Mouse (Mus musculus) lung, postnatal 4 days (tissue): ENCODE measurements around the gene Timm44.
A peak's percentile ranks its signal among the peaks of the same experiment; 100 is the strongest.

Source experiments
- DNase-seq, 2 experiments: peaks; one replicate each; pipeline ENCODE4 v3.0.0; 2021

Gene Timm44

DNA sequence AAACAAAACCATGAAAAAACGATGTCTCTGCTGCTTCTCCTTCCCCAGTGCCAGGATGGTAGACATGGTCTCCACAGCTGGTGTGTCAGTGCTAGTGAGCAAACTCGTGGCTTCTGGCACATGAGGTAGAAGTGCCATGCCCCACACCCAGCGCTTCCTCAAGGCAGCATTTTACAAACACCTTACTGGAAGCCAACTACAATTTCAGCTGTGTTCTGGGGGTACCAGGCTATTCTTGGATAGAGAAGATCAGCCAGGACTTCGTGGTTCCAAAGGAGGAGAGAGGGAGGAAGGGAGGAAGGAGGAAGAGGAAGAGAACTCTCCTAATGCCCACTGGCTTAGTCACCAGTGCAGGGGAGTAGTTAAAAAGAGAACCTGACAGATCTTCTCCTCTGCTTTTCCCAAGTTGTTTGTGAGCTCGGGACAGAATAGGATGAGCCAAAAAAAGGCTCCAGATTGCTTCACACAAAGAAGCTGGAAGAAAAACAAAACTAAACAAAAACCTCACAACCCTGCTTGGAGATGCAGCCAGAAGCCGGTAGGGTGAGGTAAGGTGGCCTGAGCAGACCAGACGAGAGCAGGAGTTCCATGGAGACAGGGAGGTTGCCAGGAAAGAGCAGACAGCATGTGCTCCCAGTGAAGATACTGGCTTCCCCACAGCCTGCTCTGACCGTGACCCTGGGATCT, 12.5 kb downstream of the Timm44 start:
- DNase-seq = no peak

DNA sequence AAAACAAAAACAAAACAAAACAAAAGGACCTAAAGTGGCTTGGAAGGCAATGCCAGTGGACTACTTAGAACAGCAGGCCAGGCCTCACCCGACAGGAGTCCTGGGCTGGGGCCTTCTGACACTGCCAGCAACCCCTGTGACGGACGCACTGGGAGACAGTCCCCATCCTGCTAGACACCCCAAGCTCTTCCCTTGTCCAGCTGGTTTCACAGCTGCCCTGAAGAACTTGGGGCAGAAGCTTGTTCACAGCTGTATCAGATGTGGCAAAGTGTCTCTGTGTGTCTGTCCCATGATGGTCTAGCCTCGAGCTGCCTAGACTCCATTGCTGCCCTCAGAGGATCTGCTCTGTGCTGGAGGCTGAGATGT, 15.9 kb downstream of the Timm44 start:
- no peak for DNase-seq

DNA sequence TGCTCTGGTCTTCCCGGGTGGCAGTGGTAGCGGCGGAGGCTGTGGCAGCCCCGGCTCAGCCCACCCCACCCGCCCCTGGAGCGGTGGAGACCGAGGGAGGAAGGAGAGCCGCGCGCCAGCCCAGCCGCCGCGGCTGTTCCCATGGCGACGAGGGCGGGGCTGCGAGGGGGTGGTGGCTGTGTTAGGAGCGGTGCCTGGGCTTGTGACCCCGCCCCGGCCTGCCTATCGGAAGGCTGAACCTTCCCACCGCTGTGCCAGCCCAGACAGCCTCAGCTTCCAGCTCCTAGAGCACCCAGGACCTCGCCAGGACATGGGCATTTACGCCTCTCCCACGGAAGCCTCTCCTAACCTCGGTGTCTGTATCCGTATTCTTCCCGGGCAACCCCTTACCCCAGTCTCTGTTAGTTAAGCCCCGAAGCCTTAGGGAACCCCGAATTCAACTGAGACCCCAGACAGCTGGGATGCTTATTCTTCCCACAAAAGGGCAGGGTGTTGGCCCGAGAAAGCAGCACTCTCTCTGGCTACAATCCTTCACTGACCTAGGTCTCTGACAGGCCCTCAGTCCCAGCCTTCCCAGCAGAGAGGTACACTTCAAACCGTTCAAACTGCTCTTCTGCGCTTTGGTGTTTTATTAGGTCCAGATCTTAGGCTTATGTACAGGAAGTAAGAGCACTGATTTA, 16.4 kb downstream of the Timm44 start, which contains the start of gene Ctxn1:
TSS of gene Ctxn1 (minus strand) at position 150 of the 680 bp plus-strand sequence.
- DNase-seq = peak; percentile 96 to 97

DNA sequence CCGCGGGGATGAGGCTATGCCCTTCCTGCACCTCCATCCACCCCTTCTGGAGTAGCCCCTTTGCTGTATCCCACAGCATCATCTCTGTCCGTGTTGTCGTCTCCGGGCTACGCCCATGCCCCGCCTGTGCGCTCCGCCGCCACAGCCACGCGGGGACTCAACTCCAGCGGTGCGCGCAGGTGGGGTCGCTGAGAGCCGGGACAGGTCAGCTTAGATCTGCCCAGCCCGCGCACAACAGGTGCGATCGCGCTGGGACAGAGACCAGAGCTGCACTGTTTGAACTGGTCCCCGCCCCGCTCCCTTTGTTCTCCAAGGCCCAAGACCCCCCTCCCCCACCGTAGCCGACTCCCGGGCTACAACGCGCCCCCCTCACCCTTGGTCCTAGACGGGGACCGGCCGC, 17.0 kb downstream of the Timm44 start:
- peak in 1 of 2 experiments; percentile 42 for DNase-seq

DNA sequence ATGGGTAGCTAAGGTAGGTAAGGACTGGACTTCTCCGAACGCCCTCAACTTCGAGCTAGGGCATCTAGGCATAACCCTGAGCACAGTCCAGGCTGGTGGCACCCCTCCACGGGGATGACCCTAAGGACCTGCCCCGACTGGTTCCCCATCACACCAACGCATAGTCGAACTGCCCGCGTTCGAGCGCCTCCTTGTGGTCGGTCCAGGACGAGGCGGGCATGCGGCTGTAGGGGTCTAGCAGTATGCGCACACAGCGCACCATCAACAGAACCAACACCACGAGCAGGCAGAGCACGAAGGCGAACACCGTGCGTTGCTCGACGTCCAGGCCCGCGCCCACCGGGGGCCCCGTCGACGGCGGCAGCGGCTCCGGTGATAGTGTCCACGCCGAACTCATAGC, 17.5 kb downstream of the Timm44 start:
- DNase-seq = peak; percentile 84 to 89

DNA sequence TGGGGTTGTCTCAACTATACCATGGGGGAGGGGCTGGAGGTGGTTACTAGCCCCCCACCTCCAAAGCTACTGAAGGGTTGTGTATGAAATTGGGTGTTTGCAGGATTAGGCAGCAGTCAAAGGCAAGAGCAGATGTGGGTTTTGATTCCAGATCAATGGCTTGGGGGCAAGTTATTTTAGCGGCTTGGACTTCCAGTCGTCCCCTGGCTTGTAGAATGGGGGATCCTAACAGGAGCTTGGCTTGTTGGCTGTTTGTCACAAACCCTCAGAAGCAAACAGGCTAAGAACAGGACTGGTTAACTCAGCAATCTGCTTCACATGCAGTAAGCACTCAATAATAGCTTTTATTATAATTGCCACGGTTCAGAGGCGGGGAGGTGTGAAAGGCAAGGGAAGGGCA, 18.4 kb downstream of the Timm44 start:
- no peak for DNase-seq

DNA sequence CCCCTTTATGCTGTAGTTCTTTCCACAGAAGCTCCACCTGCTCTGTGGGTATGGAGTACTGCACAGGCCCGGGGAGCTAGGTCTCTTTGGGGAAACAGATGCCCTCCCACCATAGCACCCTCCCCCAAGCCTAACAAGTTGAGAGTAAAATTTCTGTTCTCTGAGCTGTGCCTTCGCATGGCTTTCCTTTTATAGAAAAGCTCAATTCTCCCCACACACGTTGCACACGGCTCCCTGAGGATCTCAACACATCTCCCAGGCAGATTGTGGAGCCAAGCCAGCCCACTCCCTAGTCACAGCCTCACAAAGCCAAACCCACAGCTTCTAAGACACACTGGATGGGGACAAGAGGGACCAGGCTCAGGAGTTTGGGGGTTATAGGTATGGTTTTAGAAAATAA, 18.8 kb downstream of the Timm44 start:
- DNase-seq = peak in 1 of 2 experiments; percentile 15

DNA sequence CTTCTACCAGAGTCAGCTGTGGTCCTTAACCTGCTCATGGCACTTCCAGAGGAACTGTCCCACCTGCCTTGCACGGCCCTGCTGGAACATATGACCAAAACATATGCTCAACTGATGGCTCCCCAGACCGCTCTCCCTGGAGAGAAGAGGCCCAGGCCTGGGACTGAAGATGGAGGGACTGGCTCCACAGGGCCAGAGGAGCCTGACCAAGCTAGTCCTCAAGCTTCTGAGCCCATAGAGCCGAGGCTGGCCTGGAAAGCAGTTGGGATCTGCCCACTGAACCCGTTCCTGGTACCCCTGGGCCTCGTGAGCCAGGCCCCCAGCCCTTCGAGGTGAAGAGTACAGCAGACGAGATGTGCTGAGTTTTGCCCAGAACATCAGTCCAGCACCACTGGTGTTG, 20.2 kb downstream of the Timm44 start:
- DNase-seq = peak in 1 of 2 experiments; percentile 19

DNA sequence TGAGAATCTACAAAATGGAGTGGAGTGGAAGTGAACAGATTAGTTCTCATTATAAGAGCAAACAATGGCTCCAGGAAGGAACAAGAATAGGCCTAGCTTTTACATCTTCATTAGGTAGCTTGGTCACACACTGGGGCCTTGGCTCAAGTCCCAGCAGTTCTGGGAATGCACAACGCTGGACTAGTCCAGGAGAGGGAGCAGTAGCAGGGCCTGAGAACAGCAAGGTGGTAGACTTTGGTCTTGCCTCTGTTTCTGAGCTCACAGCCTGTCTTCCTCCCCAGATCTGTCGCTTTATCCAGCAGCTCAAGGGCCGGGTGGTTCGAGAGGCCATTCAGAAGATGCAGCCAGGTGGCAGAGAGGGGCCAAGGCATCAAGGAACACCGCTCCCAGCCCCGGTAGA, 21.7 kb downstream of the Timm44 start:
- peak; percentile 54 to 65 for DNase-seq

DNA sequence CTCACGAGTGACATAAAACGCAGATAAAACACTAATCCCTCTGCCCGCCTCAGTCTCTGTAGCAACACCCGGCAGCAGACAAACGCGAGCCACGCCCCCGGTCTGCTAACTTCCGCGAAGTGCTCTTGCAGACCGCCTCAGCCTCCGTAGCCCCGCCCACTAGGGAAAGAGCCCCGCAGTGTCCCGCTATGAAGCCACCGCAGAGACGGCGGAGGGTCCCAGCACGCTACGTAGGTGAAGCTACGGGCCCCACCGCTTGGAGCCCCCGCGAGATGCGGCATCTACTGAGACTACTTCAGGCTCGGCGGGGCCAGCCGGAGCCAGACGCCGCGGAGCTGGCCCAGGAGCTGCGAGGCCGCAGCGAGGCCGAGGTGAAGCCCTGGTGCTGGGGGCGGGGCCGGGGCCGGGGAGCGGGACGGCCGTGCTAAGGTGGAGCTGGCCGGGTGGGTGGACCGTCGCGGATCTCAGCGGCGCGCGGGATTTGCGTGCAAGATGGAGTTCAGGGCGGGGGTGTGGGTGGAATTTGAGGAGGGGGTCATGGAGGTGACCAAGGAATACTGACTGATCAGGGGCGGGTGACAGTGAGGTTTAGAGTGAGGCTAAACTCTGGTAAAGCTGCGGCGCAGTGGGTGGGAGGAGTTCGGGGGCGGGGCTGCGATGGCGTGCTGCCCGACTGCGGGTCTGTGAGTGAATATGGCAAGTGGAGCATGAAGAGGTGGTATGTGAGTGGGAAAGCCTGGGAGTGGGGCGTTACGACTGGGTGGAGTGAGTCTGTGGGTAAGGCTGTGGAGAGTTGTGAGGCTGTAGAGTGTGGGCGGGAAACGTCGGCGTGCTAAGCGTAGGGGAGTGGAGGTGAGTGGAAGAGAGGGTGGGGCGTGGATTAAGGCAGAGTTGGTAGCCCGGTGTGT, 22.5 kb downstream of the Timm44 start, which contains the start of gene Snapc2:
TSS of gene Snapc2 (plus strand) at position 147 of the 908 bp plus-strand sequence.
- peak; percentile 96 for DNase-seq

DNA sequence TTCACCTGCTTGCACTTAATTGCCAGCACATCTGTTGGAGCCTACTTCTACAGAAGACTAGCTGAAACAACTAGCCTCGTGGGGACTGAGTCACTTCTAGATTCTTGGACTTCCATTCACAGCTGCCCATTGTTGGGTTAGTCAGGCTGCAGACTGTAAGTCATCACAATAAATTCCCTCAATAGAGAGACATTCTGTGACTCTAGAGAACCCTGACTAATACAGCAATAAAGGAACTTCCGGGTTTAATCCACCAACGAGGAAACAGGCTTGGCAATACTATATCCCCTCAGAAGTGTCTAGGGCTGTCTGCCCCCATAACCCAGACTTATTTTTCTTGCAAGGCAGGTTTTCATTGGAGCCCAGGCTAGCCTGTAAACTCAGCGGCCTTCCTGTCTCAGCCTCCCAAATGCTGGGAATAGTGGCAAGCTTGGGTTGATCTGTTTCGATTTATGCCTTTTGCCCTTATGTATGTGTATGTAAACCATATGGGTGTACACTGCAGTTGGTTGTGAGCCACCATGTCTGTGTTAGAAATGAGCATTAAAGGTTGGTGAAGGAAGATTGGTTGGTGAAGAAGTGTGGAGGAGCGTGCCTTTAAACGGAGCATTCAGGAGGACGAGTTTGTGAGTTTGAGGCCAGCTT, 23.5 kb downstream of the Timm44 start:
- DNase-seq = no peak

DNA sequence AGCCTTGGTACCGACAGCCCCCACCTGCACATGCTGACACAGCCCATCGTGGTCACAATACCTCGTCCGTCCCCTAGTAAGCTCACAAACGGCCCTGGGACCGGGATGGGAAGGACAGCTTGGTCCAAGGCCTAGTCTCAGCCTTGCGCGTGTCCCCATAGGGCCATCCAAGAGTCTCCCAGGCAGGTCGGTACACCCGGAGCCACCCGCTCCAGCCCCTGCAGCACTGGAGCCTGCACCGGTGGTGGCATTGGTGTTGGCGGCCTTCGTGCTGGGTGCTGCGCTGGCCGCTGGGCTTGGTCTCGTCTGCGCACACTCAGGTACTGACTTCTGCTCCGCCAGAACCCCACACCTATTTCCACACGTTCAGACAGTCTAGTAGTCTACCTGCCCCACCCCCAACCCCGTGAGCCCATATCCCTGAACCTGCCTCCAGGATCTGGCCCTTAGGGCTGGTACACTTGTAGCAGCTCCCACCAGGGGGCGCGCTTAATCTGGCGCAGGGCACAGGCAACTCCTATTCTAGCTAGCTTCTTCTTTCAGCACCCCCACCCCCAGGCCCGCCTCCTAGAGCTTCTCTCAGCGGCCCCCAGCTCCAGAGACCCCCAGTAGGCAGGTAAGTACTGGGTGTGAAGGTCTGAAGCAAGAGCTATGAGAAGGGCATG, 25.3 kb downstream of the Timm44 start:
- peak; percentile 86 to 88 for DNase-seq

DNA sequence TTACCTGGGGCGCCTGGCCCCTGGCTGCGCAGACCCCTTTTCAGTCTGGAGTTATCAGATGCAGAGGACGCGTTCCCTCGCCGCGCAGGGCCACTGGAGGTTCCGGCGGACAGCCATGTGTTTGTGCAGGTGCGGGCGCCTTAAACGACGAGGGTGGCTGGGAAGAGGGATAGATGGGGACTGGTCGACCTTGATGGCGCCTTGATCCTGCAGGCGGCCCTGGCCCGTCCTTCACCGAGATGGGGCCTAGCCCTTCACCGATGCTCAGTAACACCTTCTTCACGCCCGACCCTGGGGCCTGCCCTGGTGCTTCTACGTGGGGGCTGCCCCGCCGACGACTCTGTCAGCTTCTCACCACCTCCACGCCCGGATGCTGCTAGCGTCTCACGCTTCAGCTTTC, 26.5 kb downstream of the Timm44 start:
- DNase-seq = no peak

DNA sequence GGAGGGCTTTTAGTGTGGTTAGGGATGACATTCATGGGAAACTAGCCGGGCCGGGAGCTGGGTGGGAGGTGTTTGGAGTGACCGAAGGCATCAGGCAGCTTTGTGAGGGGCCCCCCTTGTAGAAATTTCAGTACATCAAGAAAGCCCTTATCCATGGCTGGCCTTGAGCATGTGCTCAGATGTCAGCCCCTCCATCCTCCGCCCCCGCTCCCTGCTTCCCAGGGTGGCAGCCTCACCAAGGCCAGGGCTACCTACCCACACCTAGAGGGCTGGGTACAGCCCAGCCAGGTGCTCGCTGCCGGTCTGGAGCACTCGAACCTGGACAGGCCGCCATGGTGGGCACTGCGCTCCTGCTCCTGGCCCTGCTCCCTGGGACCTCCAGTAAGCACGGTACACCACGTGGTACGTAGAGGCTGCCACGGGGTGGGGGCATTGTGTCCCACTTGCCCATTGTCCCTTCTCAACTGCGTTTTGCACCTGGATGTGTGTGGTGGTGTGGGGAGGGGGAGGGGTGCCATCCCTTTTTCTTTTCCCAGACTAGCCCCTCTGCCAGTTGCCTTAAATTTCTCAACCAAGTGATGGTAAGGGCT, 27.7 kb downstream of the Timm44 start, which contains the start of gene Tgfbr3l:
TSS of gene Tgfbr3l (plus strand) at position 264 of the 590 bp plus-strand sequence.
- no peak for DNase-seq

DNA sequence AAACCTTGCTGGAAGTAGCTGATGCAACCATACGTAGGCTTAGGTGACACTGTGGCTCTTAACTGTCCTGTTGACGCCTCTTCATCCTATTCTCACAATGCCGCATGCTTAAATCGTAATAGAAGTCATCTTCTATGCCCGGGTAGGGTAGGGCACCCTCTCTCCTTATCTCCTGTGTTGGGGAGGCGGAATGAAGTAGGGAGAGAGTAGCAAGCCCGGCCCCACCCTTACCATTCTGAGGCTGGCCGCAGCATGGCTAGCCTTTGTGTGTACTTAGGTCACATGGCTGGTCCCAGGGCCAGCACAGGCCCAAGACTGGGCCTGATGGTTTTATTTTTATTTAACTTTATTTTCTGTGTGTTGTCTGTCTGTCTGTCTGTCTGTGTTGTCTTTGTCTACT, 28.5 kb downstream of the Timm44 start:
- DNase-seq = no peak

DNA sequence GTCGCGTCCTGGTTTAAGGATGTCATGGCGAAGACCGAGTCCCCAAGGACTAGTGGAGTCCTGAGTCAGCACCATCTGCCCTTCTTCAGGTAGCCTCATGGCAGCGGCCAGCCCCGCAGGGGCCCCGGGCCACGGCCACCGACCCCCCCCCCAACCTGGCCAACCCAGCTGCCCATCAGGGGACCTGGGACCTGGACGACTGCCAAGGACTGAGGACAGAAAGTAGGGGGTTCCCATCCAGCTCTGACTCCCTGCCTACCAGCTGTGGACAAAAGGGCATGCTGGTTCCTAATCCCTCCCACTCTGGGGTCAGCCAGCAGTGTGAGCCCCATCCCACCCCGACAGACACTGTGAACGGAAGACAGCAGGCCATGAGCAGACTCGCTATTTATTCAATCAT, 30.0 kb downstream of the Timm44 start:
- no peak for DNase-seq

DNA sequence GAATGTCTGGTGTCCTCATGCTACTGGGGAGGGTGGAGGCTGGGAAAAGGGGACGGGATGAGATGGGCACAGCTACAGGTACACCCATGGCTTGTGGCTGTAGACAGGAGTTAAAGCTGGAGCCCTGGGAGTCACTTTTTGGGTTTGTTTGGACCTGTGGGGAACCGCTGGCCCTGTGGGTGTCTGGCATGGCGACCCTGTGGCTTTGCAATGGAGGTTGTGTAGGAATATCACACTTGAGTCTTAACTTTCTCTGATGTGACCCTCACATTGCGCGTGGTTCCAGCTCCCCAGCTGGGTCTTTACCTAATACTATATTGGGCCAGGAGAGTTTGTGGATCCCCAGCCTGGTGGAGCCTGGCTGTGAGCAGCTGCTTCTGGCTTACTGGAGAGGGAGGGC, 30.7 kb downstream of the Timm44 start:
- DNase-seq = no peak

DNA sequence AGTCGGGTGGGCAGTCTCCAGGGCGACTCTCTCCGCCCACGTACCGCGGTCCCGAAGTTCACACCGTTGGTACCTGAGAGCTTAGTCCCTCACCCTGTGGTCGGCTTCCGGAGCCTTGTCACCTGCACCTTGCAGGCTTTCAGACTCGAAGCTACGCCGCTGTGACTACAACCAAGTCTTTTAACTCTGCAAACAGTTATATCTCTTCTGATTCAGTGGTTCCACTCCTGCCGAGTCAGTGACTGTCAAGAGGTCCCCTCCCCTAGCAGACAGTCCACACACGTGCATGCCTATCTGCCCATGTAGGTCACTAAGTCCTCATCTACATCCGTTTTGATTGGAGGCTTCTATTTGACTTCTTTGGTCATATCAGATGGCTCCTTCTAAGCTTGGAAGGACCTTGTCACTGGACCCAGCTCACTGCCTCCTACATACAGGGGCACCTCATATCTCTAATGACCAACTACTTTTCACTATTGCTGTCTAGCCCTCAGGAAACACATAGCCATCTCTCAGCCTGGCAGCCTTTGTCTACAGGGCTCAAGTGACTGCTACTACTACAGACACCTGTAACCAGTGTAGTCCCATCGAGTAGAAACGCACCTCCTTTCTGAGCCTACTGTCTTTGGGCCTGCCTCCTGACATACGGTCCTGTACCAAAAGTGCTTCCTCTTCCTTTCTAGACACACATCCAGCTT, 36.4 kb downstream of the Timm44 start:
- DNase-seq = no peak

DNA sequence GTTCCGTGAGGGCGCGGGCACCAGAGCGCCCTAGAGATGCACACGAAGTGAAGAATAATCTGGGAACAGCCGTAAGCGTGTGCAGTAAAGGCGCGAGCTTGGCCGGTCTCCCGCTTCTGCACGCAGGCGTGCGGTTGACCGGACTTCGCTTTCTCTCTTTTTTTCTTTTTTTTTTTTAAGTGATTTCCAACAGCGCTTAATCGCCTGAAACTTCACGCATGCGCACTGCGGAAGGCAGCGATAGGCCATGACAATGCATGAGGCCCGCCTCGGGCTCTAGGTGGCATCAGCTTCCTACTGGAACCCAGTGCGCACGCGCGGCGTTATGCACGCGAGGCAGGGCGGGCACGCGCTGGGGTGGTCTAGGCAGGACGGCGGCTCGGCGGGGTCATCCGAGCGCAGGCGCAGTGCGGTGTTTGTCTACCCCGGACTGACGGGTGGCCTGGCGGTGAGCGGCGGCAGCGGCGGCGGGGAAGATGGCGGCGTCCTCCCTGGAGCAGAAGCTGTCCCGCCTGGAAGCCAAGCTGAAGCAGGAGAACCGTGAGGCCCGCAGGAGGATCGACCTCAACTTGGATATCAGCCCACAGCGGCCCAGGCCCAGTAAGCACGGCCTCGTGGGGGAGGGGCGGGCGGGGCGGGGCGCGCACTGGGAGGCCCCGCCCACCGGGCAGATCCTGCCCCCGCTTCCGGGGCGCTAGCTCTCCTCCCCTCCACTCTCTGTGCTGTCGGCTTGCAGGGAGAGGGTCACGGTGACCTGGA, 37.1 kb downstream of the Timm44 start, which contains the start of the genes Map2k7 and Gm49320:
TSS of gene Map2k7 (plus strand) at position 307 of the 759 bp plus-strand sequence.
TSS of gene Gm49320 (plus strand) at position 432 of the 759 bp plus-strand sequence.
- DNase-seq = peak; percentile 100

DNA sequence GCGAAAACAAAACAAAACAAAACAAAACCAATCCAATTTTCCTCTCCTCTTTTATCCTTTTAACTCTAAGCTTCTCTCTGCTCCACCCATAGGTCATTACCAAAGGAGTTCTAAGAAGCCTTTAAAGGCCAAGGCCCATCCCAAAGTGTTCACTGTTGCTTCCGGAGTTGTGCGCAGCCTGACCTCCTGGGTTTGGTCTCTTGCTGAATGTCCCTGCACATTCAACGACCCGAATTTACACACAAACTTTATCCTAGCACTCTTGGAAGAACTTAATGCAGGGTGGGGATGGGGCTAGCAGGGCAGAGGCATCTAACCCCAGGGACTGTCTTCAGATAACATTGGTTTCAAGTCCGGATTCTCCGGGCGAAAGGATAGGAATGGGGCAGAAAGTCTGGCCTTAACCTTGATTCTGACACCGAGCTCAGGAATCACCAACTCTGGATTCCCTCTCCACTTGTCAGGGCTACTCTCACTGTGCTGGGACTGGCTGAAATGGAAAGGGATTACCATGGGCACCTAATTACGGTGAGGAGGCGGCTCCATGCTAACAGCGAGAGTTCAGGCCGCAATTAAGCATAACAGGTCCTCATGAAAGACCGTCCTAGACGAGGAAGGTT, 37.8 kb downstream of the Timm44 start:
- DNase-seq = peak in 1 of 2 experiments; percentile 43
